Mouse (Mus musculus): ENCODE results near the gene Hes7. TPM values are rescaled to one million over a fixed set of nuclear protein-coding genes. Genes with fewer than 3 reads are reported as not detected.

The Hes7 gene
- total RNA-seq, 2 experiments from 2014 or later, result 0.18 to 0.36 TPM

DNA sequence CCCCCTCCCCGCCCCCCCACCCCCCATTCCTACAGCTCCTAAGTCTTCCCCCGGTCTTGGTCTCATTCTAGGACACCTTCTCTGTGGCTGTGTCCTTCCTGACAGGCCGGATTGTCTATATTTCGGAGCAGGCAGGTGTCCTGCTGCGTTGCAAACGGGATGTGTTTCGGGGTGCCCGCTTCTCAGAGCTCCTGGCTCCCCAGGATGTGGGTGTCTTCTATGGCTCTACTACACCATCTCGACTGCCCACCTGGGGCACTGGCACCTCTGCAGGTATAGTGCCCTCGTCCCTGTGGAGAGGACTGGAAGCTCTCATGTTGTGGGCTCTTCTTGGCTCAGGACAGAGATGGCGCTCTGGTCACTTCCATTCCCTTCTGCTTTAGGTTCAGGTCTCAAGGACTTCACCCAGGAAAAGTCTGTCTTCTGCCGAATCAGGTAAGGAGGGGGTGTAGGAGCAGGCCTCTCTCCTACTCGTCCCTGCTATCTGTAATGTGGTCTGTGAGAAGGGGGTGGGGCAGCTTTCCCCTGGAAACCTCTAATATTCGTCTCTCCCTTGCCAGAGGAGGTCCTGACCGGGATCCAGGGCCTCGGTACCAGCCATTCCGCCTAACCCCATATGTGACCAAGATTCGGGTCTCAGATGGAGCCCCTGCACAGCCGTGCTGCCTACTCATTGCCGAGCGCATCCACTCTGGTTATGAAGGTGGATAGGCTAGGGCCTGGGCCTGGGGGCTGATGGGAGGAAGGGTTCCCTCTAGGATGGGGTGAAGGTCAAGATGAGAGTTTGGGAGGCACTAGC, 18.4 kb upstream of the Hes7 start:
- DNase-seq, result no peak

DNA sequence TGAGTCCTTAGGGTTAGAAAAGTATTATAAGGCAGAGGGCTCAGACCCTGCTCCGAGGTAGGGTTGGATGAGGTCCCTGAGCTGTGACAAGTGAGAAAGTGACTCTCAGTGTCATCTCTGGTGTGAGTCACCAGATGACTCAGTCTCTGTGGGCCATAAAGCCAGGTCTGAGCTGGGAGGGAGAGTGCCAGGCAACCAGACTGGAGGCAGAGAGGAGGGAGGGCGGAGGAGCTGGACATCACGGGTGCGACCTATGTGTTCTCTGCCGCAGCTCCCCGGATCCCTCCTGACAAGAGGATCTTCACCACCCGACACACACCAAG, 17.8 kb upstream of the Hes7 start:
- peak; percentile 70 for DNase-seq

DNA sequence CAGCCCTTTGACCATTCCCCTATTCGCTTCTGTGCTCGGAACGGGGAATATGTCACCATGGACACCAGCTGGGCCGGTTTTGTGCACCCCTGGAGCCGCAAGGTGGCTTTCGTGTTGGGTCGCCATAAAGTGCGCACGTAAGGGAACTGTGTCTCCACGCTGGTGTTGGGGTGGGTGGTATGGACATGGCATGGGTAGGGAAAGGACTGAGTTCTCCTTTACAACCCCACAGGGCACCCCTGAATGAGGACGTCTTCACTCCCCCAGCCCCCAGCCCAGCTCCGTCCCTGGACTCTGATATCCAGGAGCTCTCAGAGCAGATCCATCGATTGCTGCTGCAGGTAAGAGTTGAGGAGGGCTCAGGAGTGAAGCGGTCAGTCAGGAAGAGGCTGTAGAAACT, 17.1 kb upstream of the Hes7 start:
- DNase-seq, result no peak

DNA sequence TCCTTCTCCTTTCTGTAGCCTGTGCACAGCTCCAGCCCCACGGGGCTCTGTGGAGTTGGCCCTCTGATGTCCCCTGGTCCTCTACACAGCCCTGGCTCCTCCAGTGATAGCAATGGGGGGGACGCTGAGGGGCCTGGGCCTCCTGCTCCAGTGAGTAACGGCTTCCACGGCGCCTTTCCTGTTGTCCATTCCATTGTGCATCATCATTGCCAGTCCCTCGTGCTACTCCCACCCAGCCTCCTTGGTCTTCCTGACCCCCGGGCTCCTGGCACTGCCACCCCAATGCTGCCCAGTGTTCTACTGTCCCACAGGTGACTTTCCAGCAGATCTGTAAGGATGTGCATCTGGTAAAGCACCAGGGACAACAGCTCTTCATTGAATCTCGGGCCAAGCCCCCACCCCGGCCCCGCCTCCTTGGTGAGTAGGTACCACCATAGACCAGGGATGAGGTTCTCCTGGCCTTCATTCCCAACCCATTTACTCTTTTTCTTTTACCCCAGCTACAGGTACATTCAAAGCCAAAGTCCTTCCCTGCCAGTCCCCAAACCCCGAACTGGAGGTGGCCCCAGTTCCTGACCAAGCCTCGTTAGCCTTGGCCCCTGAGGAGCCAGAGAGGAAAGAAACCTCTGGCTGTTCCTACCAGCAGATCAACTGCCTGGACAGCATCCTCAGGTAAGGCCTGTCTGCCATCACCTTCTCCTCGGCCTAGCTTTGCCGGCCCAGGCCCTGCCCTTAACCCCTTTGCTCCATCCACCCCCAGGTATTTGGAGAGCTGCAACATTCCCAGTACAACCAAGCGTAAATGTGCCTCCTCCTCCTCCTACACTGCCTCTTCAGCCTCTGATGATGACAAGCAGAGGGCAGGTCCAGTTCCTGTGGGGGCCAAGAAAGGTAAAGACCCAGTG, 16.4 kb upstream of the Hes7 start:
- DNase-seq, result no peak

DNA sequence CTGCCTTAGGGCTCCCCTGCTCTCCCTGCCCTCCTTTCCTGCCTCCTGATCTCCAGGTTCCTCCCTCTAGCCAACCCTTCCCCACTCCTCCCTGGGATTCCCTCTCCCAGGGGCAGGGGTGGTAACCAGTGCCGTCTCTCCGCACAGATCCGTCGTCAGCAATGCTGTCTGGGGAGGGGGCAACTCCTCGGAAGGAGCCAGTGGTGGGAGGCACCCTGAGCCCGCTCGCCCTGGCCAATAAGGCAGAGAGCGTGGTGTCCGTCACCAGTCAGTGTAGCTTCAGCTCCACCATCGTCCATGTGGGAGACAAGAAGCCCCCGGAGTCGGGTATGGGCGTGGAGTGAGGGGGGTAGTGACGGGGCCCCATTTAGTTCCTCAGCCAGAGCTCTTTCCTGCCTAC, 15.7 kb upstream of the Hes7 start:
- DNase-seq, result peak; percentile 2

DNA sequence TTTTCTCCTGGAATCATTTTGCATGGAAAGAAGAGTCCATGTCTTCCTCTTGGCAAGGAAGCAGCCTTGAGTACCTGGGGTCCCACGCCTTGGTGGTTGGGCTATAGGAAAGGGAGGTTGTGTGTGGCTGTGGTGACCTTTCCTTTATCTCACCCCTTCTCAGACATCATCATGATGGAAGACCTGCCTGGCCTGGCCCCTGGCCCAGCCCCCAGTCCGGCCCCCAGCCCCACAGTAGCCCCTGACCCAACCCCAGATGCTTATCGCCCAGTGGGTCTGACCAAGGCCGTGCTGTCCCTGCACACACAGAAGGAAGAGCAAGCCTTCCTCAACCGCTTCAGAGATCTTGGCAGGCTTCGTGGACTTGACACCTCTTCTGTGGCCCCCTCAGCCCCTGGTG, 15.0 kb upstream of the Hes7 start:
- no peak for DNase-seq

DNA sequence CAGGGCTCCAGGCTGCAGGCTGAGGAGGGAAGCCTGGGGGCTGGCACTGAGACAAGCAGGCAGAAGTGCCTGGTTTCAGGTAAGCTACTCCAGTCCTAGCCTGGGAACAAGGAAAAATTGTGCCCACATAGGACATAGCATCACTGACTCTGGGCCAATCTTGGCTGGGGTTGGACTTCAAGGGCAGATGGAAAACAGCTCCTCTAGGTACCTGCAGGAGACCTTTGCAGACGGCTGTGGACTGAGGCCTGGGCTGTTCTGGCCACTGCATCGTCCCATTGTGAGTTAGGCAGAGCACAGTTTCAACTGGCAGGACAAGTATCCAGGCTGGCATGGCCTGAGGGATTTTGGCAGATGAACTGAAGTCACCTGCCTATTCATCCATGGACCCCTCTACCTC, 14.4 kb upstream of the Hes7 start:
- DNase-seq, result no peak

DNA sequence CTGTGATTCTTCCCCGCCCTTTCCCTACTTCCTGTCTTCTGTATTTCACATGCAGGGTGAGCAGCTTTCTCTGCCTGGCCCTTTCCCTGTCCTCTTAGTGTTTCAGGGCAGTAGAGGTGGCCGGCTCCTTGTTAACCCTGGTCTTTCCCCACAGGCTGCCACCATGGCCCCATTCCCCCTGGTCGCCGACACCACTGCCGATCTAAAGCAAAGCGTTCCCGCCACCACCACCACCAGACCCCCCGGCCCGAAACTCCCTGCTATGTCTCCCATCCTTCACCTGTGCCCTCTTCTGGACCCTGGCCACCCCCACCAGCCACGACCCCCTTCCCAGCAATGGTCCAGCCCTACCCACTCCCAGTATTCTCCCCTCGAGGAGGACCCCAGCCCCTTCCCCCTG, 13.9 kb upstream of the Hes7 start:
- no peak for DNase-seq

DNA sequence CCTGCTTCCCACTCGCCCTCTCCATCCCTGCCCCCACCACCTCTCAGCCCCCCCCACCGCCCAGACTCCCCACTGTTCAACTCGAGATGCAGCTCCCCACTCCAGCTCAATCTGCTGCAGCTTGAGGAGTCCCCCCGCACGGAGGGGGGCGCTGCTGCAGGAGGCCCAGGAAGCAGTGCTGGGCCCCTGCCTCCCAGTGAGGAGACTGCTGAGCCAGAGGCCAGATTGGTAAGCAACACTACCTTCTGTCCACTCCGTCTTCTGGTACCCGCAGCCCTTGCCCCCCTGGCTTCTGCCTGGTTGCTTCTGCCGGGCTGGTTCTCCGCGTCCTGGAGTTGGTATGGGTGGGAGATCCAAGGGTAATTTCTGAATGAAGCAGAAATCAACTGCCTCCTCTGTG, 13.4 kb upstream of the Hes7 start:
- no peak for DNase-seq

DNA sequence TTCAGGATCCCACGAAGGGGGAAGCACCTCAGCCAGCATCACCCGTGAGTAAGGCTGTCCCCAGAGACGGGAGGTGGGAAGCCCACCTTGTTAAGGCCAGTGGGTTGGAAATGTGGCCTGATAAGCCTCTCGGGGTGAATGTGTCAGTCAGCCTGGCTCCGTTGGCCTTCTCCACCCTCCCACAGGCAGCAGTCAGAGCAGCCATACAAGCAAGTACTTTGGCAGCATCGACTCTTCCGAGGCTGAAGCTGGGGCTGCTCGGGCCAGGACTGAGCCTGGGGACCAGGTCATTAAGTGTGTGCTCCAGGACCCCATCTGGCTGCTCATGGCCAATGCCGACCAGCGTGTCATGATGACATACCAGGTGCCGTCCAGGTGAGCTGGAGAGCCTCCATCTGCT, 12.5 kb upstream of the Hes7 start:
- no peak for DNase-seq

DNA sequence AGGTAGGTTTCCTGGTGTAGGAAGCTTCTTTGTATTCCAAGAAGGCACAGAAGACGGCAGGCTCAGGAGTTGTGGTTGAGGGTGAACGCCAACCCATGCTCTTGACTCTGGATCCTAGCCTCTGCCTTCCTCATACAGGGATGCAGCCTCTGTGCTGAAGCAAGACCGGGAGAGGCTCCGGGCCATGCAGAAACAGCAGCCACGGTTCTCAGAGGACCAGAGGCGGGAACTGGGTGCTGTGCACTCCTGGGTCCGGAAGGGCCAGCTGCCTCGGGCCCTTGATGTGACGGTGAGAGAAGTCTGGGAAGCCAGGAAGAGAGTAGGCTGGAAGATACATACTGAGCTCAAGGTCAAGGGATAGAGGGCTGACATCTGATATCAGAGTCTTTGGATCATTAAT, 12.0 kb upstream of the Hes7 start:
- no peak for DNase-seq

DNA sequence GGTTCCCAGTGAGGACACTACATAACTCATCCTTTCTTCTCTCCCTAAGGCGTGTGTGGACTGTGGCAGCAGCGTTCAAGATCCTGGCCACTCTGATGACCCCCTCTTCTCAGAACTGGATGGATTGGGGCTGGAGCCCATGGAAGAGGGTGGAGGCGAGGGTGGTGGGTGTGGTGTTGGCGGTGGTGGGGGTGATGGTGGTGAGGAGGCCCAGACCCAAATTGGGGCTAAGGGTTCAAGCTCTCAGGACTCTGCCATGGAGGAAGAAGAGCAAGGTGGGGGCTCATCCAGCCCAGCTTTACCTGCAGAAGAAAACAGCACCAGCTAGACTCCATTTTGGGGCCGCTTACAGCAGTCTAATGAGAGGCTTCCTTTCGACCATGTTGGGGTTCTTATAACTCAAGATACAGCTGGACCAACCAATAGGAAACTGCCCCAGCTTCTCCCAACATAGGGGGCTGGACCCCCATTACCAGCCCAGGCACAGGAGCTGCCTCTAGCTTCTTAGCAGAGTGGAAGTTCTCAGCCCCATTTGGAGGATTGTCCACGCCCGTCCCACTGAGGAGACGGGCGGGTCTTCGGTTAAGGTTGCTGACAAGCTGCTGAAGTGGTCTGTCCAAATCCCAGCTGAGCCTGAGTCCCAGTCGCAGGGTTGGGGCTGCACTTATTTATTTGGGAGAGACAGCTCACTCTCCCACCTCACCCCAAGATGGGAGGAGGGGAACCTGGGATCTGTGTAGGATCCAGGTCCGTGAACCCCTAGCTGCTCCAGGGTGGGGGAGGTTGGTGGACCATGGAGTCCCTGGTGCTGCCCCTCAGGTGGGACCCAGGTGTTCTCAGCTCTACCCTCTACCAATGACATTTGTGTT, 10.9 kb upstream of the Hes7 start:
- no peak for DNase-seq

DNA sequence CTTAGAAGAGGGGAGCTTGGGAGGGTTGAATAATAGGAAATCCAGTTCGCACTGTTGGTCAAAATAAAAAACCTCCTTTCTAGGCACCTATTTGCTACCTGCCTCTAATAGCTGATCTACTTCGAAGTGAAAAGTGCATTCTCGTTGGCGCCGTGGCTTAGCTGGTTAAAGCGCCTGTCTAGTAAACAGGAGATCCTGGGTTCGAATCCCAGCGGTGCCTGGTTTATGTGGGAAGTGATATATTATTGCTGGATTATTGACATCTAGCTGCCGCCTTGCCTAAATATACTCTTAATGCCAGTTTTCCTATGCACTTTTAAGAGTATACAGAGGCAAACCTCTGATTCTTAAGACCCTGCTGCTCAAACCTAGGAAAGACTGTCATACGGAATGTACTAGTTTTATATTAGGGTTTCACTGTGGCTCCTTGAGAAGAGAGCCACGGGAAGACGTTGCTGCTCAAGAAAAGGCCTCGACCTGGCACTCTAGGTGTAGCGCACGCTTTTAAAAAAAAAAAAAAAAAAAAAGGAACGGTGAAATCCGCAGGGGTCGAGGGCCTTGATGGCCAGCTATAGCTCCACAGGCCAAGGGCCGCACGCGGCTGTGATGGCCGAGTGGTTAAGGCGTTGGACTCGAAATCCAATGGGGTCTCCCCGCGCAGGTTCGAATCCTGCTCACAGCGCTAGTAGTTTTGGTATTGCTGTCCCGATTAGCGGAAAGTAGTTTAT, 9.7 kb upstream of the Hes7 start:
- DNase-seq, result peak; percentile 97

DNA sequence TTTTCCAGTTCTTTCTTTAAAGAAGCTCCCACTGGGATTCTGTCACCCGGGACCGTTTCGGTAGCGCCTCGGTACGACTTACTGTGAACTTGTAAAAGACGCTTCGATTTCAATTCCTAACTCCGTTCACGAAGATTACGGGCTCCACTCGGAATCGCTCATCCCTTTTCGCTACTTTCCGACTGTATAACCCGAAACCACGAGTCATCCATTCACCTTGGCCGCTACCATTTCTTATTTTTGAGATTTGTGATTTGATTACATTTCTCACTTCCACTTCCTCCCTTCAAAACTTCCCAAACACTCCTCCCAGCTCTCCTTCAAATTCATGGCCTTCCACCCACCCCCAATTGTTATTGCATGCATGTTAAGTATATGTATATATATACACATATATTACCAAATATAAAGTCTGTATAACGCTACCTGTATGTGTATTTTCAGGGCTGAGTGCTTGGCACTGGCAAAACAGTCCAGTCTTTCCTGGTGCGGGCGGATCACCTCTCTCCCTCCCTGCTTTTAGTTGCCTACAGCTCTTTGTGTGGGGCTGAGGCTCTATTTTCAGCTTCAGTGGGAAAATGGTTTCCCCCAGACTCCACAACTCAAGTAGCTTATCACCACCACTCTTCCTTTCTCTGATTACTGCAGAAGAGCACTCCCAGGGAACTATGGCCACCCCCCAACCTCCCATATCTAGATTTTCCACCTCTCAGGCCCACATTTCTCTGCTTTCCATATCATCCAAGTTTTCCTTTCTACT, 9.0 kb upstream of the Hes7 start:
- DNase-seq, result no peak

DNA sequence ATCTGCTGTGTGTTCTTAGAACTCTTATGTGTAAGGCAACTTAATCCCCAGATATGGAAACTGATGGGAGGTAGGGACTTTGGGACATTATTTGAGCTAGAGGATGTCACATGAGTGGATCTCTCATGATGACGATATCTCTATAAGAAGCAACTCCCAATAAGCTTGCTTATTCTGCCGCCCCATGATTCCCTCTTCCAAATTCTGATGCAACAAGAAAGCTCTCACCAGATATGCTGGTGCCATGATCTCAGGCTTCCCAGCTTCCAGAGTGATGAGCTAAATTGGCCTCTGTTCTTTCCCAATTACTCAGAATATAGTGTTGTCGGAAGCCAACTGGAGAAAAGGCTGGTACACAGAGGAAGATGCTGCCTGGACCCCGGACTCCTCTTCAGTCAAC, 8.3 kb upstream of the Hes7 start:
- no peak for DNase-seq

DNA sequence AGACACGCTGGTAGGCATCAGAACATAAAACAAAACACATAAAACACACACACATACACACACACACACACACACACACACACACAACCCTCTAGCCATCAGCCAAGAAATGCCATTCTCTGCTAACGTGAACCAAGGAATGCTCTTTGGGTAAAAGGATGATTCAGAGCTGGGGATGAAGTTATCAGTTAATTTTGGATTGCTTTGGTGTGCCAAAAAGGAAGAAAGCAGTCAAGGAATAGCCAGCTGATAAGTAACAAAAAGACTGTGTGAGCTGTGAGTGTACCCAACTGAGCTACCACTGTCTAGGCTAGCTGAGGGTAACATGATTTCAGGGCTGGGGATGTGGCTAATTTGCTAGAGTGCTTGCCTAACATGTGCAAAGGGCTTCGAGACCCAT, 6.2 kb upstream of the Hes7 start:
- DNase-seq, result no peak

DNA sequence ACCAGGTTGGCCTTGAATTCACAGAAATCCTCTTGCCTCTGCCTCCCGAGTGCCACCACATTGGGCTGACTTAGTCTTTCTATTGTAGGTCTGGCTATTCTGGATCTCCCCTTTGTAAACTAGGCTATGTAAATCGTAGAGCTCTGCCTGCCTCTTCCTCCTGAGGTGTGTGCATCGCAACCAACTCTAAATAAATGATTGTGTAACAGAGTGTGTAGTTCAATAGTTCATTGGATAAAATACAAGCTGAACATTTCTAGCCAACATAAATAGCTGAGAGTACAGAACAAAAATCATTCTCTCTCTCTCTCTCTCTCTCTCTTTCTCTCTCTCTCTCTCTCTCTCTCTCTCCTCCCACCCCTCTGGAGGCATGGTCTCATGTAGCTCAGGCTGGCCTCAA, 5.6 kb upstream of the Hes7 start:
- DNase-seq, result no peak

DNA sequence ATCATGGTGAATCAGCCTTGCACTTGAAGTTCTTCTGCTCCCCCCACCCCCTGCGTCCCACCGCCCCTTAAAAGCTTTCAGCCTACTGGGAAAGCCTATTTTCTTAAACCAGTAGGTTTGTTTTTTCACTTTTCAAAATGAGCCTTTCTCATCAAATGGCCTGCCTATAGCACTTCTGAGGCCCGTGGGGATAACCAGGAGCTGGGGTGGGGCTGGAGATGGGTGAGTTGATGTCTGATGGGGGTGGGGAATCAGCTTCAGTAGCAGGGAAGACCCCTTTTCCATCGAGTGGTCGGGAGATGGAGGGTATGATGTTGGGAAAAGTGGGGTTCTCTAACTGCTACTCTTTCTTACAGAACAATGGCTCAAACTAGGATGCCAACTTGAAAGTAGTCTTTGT, 3.4 kb upstream of the Hes7 start:
- DNase-seq, result no peak

DNA sequence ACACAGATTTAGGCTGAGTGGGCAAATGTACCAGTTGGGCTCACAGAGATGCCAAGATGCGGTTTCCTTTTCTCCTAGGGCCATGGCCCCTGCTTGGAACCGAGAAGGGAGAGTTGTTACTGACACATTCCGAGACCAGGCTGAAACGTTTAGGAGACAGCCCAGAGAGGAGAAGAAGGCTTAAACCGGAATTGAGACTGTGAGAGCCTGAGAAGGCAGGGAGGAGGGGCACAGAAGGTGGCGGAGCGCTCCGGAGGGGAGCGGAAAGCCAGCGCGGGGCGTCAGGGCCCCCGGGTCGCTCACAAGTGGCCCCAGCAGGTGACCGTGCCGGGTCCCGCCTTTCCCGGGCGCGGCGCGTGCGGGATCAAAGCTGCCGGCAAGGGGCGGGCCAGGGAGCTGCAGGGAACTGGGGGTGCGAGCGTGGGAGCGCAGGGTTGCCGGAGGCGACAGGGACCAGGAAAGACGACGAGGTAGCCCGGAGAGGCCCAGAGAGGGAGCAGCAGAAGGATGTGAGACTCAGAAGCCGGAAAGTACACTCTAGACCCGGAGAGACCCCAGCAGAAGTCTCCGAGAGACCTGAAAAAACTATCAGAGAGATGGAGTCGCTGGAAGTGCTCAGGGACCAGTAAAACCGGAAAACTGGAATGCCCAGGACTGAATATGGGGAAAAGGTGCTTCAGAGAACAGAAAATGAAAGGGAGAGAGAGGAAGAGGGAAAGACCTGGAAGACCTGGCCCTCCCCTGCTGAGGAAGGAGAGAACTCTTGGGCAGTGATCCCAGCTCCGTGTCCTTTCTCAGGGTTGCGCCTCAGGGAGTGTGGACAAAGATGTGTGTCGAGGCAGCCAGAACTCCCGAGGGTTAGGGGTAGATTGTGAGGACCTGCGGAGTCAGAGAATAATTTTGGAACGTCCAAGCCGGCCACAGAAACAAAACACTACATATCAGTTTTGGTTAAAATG, 2.2 kb upstream of the Hes7 start:
- DNase-seq, result peak; percentile 74

DNA sequence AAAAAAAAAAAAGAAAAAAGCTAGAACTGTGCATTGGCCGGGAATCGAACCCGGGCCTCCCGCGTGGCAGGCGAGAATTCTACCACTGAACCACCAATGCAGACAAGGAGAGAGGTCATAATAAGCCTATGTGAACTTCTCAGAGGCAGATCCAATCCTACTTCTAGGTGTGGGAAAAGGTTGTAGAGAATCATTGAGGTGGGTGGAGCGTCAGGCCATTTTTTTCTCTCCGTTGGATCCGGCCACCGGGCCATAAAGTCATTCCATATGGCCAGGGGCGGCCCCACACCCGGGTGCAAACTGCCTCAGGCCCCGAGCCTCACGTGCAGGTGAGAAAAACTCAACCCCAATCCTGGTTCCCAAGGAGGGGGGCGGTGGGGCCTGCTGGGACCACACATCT, 1.4 kb upstream of the Hes7 start:
- DNase-seq, result peak; percentile 93
